Mouse (Mus musculus) spleen, embryonic (tissue): ENCODE measurements around the gene Iqgap1.

Experiments used
- CTCF ChIA-PET: fragments of 350-600 bp; sonication (Branson Sonifier 250); formaldehyde crosslinking; loops from one replicate; lab custom pipeline; 2022; lab: Charles Lee

Iqgap1 gene

DNA sequence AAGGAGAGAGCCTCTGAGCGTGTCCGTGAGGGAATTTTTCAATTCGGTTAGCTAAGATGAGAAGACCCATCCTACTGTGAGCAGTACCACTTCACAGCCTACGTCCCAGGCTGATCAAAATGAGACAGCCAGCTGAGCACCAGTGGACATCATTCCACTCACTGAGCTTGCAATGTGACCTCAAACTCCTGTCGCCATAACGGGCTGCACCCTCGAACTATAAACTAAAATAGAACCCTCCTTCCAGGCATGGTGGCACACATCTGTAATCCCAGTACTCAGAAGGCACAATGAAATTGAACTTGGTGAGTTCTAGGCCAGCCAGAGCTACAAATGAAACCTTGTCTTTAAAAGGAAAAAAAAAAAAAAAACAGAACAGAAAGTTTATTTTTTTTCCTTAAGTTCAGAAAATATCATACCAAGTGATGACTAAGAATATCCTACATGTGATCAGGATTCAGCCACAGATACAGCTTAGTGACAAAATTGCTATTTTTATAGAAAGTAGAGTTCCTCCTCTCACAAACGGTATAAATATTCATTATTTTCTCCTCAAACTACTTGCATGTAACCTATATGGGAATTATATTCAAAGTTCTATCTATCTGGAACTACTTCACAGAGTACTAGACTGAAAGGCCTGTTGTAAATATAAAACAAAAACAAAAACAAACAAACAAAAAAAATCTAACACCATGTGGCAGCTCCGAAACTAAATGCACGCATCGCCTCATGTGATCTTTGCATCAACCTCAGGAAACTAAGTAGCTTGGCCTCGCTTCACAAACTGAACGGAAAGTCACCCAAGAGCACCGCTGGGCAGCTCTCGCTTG lies 50.9 kb downstream of the Iqgap1 start:
- CTCF ChIA-PET, result interaction anchor here (0.6 to 1.3 kb wide), 3 partner anchors 44 to 57 kb away, joined by 3 to 6 read pairs (median 4); no protein-coding TSS in a partner anchor

DNA sequence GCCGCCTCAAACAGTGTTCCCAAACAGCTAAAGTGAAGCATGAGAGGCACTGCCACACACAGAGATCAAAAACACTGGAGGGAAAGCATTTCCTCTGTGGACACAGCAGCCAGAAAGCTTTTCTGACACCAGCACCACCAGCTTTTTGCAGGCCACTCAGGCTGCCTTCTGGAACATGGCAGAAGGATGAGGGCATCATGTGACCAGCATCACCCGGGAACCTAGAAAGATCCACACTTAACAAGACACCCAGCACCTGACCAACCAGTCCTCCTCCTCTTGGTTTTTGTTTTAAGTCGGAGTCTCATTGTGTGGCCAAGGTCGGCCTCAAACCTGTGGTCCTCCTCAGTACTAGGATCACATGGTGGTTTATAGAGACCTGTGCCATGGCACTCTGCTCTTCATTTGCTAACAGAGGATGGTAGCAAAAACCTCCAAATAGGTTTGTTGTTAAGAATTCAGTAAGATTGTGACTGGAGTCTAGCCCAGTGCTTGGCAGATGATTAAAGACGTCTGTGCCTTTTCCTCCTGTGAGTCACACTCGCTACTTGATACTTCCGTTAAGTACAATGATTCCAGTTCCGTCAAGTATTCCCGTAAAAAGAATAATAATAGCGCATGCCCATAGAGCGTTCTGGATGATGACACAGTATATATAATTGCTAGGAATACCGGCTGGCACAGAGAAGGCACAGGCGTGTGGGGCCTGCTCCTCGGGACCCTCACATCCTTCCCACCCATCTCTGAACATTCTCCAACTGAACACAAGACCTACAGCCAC lies 51.8 kb downstream of the Iqgap1 start:
- CTCF ChIA-PET, result interaction anchor here (1.3 kb wide), 1 partner anchor 58 kb away, joined by 4 read pairs; no protein-coding TSS in a partner anchor

DNA sequence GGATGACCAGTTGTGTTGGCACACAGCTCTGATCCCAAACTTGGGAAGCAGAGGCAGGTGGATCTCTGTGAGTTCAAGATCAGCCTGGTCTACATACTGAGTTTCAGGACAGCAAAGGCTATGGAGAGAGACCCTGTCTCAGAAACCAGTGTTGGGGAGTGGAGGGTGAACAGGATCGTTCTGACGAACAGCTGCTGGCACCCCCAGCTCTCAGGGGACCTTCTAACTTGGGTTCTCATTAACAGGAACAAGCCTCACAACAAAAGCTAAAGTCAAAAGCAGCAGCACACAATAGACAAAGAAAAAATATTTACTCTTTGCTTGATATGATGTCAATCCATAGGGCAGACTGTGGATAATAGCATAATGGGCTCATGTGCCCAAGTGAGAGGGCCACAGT lies 55.3 kb downstream of the Iqgap1 start:
- CTCF ChIA-PET, result interaction anchor here (0.5 to 1.5 kb wide), 3 partner anchors 28 to 94 kb away, joined by 3 to 6 read pairs (median 3); no protein-coding TSS in a partner anchor

DNA sequence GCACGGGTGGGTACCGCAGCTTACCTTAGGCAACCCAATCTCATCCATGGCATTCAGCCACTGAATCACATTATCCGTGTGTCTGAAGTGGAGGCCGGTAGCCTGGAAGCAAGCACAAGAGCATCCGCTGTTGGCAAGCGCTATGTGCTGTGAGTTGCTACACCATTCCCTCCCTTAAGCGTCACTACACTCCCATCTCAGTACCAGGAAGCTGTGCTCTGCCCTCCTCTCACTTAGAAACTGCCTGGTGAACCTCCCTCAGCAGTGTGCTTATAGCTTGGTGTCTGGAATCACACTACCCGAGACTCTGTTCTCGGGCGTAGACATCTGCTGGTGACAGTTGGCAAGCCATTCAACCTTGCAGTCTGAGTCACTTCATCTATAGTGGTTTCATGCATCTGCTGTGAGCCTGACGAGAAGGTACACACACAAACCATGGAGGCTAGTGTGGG lies 58.9 kb downstream of the Iqgap1 start:
- CTCF ChIA-PET, result interaction anchor here (1.2 kb wide), 1 partner anchor 14 kb away, joined by 3 read pairs; no protein-coding TSS in a partner anchor

DNA sequence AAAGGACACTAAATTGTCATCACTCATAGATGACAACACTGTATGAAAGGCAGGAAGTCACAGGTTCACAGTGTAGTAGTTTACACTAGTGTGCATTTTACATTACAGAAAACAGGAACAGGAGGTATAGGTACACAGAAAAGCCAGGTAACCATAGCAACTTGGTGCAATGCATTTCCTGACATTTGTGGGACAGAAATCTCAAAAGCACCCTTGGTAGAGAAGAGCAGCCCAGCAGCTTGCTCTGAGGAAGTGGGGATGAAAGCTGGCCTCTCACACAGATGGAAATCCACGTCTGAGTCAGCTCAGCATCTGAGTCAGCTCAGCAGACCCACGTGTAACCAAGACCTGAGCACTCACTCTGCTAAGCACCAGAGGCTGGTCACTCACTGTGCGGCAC lies 59.7 kb downstream of the Iqgap1 start:
- CTCF ChIA-PET, result interaction anchor here (0.5 kb wide), 1 partner anchor 29 kb away, joined by 4 read pairs; no protein-coding TSS in a partner anchor

DNA sequence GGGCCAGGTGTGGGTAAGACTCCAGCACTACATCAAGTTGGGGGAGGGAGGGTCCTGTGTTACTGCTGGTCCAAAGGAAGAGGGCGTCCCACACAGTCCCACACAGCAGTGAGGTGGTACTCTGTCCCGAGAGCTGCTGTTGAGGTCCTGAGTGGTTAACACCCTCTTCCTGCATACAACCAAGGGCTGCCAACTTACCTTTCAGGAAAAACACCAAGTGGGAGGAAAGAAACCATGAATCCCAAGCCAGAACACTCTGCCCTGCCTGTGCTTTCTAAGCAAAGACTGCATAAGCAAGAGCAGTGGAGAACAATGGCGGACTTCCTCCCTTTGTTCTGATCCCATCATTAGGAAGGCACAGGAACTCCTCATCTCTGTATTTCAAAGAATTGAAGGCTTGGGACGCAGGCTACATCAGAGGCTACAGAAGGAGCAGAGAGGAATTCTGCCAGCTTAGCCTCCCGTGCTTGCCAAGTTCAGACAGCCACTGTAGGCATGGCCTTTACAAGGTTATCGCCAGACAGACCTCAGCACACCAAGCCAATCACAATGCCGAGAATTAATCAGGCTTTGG lies 61.8 kb downstream of the Iqgap1 start:
- CTCF ChIA-PET, result no interaction called here

DNA sequence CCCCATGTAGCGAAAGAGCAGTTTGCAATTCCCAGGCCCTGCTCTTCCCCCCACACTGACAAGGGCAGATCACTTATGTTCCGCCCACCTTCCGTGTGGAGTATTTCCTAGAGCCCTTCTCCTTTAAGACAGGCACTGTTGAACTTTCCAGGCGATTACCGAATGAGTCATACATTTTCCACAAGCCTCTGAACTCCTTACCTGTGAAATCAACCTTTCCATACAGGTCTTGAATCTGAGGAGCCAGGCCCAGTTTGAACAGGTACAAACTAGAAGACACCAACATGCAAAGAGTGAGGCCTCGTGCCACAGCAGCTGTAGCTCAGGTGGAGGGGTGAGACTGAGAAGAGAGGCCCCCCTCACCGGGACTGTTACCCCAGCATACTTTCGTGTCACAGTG lies 63.5 kb downstream of the Iqgap1 start:
- CTCF ChIA-PET, result no interaction called here

DNA sequence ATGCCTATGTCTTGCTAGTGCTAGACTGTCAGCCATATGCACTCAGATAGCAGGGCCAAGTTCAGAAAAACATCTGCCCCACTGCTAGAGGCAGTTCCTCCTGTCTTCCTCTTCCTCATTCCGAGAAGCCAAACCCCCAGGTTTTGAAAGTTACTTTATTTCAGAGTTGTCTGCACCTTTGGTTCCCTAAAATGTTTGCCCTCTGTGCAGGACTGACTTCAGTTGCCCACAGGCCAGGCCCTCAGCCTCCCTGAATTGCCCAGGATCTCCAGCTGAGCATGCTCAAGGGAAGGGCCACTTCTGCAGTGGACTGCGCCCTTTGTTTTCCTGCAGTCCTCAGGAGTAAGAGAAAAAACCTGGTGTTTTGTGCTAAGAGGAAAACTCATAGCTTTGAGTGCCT lies 71.7 kb downstream of the Iqgap1 start:
- CTCF ChIA-PET, result interaction anchor here (0.6 to 1.5 kb wide), 4 partner anchors 13 to 75 kb away, joined by 3 to 11 read pairs (median 4); no protein-coding TSS in a partner anchor

DNA sequence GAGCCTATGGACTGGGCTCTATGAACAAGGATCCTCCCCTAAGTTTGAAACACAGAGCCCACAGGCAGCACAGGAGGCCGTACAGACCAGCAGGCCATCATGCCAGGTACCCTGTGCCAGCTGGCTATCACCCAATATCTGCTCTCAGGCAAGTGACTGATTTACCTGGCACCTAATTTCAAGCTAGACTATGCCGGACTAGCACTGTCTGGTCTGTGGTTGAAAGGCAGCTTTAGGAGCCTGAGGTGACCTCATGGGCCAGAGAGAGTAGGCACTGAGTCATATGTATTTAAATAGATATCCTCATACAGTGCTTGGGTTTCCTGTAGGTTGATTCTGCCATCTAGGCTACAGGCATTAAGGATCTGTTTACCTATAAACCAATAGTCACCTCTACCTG lies 72.2 kb downstream of the Iqgap1 start:
- CTCF ChIA-PET, result interaction anchor here (0.6 to 1.5 kb wide), 3 partner anchors 13 to 238 kb away, joined by 3 to 11 read pairs (median 3); no protein-coding TSS in a partner anchor

DNA sequence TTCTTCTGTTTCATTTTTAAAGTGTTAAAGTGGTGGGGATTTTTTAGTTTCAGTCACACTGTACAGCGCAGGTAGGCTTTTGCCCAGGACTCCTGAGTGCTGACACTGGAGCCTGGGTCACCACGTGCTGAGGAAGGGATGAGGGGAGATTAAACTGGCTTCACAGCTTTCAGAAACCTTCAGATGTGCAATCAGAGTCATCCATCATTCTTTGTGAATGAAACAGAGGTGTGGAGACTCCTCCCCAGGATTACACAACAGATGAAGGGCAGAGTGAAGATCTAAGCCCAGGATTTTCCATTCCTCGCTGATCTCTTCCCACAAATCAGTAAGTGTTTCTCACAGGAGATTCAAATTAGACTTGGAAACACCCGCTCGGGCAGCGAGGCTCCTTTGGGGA lies 76.2 kb downstream of the Iqgap1 start:
- CTCF ChIA-PET, result interaction anchor here (0.7 to 1.1 kb wide), 2 partner anchors 27 to 42 kb away, joined by 3 to 17 read pairs; no protein-coding TSS in a partner anchor

DNA sequence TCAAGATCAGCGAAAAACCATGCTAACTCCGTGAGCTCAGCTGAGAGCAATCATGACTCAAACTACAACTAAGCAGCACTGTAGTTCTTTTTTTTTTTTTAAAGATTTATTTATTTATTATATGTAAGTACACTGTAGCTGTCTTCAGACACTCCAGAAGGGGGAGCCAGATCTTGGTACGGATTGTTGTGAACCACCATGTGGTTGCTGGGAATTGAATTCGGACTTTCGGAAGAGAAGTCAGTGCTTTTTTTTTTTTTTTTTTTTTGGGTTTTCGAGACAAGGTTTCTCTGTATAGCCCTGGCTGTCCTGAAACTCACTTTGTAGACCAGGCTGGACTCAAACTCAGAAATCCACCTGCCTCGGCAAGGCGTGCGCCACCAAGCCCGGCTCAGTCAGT lies 76.7 kb downstream of the Iqgap1 start:
- CTCF ChIA-PET, result interaction anchor here (0.6 to 1.1 kb wide), 4 partner anchors 28 to 475 kb away, joined by 3 to 17 read pairs (median 8); no protein-coding TSS in a partner anchor

DNA sequence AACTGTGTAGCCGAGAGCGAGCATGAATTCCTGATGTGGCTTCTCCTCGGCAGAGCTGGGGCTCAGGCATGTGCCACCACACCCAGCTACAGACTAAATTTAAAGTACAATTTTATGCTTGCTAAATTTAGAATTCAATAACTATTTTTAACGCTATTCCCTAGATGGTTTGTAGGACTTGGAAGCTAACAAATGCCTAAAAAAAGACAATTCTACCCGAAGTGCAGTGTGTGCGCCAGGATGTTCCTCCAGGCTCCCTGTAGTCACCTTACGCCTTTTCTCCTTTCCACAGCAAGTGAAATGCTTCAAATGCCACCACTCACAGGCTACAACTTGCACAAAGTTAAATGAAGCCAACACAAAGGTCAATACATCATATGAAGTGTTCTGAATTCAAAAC lies 78.4 kb downstream of the Iqgap1 start:
- CTCF ChIA-PET, result interaction anchor here (0.6 kb wide), 1 partner anchor 28 kb away, joined by 3 read pairs; no protein-coding TSS in a partner anchor

DNA sequence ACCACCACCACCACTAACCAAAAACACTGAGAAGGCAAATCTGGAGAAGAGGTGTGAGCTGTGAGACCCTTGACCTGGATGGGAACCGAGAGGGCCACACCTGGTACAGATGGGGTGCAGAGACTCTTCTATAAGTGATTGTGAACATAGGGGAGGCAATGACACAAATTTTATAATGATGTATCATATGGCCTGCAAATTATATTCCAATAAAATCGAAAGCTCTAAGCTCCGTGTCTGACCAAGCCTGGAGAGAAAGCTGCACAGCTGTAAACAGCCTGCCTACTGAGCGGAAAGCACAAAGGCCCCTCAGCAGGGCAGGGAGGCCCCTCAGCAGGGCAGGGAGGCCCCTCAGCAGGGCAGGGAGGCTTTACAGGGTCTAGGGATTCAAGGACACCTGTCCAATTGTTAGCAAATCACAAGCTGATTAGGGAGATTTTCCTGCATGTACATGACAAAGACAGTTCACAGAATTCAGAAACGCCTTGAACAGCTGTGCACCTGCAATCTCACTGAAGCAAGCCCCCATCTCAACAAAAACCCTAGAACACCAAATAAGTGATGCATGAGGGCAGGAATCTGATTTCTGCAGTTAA lies 79.5 kb downstream of the Iqgap1 start:
- CTCF ChIA-PET, result interaction anchor here (0.5 kb wide), 1 partner anchor 49 kb away, joined by 3 read pairs; no protein-coding TSS in a partner anchor

DNA sequence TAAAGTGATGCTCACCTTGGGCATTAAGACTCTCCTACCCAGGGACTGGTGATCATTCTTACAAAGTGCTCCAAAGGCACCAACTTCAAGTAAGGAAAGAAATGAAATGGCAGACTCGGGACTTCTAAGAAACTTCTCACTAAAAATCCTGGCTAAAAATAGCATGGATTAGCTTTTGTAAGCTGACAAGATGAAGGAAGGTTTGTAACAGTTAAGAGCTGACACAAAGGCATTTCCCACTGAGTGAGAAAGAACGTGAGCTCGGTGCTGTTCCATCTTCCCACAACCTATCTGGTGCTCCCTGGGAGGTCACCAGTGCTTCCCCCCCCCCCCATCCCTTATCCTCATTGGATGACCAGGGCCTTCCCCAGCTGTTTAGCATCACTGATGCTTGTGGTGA lies 80.0 kb downstream of the Iqgap1 start:
- CTCF ChIA-PET, result interaction anchor here (0.5 kb wide), 1 partner anchor 49 kb away, joined by 3 read pairs; no protein-coding TSS in a partner anchor

DNA sequence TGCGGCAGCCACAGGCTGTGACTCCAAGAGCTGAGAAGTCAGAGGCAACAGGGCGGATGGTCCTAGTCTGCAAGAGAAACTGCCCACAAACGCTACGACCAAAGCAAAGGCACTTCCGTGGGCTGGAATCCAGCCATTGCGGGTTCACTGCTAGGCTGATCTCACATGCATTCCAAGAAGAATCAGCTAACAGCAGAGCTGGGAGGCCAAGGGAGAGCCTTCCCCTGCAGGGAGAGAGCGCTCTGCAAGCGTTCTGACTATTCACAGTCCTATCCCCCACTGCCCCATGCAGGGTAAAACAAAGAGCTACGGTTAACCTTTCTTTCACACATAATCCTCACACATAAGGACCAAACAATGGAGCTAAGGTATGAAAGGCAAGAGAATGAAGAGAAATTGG lies 80.5 kb downstream of the Iqgap1 start:
- CTCF ChIA-PET, result no interaction called here

DNA sequence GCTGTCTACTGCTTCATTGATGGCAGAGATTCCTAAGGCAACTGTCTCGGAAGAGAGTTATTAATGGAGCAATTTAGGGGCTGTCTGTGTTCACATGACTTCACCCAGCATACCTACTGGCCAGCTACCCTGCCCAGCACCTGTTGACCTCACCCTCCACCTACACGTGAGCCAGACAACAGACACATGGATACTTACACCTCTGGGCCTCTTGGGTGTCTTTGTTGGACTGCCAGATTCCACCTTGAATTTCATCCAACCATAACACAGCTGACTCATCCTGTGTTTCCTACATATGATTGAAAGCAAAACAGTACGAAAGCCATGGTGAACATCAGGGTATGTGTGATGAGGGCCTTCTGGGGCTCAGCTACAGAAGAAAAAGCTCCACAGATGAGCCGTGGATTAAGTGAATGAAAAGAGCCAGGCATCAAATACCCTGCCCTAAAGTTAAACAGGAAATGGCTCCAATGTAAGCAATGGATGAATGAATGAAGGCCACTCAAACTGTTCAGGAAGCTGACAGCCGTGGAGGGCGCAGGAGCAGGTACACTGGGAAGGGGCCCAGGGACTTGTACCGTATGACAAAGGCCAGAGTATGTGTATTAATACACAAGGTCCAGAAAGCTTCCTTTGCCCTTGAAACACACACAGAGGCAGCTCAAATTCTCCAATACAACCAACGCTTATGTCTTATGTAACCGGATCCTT lies 81.7 kb downstream of the Iqgap1 start:
- CTCF ChIA-PET, result interaction anchor here (0.6 kb wide), 1 partner anchor 27 kb away, joined by 3 read pairs; no protein-coding TSS in a partner anchor

DNA sequence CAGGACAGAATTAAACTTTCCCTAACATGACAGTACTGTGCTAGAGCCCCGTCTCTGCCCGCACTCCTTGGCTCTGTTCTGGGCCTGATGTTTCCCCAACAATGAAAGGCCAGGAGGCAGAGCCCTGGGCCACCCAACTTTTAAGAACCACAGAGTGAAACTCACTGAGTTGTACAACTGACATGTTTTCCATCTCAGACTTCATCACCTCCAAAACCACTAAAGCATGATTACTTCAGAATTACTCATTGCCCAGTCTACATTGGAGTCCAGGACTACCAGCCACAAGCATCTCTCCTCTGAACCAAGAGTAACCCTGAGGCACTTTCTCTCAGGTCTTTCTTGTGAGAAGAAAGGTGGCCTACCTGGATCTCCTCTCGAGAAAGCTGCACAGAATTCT lies 83.1 kb downstream of the Iqgap1 start:
- CTCF ChIA-PET, result no interaction called here

DNA sequence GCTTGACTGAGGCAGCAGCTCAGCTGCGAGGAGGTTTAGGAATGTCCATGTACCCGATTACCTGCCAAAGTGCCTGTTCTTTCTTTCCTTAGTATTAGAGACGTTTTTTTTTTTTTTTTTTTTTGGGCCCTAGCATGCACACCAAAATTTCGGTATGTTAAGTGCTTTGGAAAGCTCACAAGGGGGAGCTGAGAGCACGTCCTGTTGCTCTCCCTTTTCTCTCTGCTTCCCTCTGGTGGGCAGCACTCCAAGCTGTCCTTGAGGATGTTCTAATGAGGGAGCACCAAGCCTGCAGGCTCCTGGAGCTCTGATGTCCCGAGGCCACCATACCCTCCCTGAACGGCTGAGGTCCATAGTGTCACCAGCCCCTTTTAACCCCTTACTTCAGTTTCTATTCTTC lies 84.8 kb downstream of the Iqgap1 start:
- CTCF ChIA-PET, result interaction anchor here (0.7 to 0.9 kb wide), 3 partner anchors 13 to 82 kb away, joined by 3 to 11 read pairs (median 3); no protein-coding TSS in a partner anchor

DNA sequence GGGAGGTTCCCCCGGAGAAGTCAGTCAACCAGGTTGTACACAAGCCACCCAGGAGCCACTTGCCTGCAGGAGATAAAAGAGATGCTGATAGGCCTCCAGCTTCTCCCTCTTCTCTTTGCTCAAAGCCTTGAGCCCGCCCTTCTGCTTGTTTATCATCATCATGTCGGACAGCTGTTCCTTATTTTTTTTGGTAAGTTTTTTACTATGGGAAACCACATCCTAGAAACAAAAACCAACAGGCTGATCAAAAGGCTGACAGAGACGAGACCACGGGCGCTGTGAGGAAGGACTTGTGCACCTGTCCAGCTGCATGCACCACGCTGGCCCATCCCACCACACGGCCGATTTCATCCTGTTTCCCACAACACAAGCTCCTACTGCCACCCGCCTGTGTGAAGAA lies 89.6 kb downstream of the Iqgap1 start:
- CTCF ChIA-PET, result interaction anchor here (0.7 kb wide), 1 partner anchor 11 kb away, joined by 18 read pairs; no protein-coding TSS in a partner anchor

DNA sequence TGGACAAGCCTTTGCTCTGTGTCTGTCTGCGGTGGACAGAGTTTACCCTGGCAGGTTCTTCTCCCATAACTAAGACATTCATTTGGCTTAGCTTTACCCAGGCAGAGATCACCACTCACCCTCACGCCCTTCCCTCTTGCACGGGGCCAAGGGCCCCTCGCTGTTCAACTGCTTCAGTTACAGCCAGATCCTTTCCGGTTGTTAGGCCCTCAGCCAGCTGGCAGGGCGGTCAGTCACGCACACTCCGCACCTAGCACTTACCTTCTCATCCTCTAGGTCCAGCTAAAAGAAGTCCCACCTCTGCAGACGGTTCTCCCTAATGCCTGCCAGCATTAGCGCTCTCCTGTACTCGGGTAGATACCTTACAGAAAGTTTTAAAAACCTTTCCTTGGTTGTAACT lies 92.8 kb downstream of the Iqgap1 start:
- CTCF ChIA-PET, result no interaction called here
